ENCODE assay signal across 27 mouse cellular contexts in the genomic region with DNA sequence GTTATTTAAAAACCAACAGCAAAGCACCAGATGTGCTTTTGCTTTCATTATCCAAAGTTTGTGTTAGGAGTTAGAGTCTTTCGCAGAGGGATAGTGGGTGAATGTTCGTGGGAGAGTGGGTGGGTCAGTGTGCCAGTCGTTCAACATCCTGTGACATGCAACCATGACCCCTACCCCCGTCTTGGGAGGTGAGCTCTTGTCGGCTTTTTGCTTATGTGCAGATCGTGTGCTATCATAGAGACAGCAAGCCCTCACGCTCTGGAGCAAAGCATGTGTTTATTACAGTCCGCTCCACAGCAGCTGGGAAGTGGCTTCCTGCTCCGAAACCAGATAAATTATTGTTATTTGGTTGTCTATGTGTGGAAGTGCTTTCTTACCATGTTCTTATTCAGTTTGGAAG. TPM values are rescaled to one million over a fixed set of nuclear protein-coding genes. Genes with fewer than 3 reads are reported as not detected.
A peak's percentile ranks its signal among the peaks of the same experiment; 100 is the strongest.
DNase-seq lines count a peak whose midpoint lies in the region; ATAC-seq and TF ChIP-seq lines count a peak whose summit lies in the region.
"Had no signal": no experiment of that assay in that cellular context is flagged by ENCODE, and none has a peak within 500 bp of the region (broad histone marks: within the 10 kb centered on the region; RNA-seq: fewer than 3 reads in every experiment).

No protein-coding gene starts in this region.

- no peak overlapping the region for H3K9ac ChIP-seq in heart, embryonic 11.5 days (ENCODE audit: low read depth, low read length)
- H3K9ac ChIP-seq: forebrain, embryonic 13.5 days; limb, embryonic 13.5 days; liver, embryonic 12.5 days; midbrain, embryonic 13.5 days had no signal

- no peaks in the 10 kb centered on the region for H3K9me3 ChIP-seq in heart, embryonic 11.5 days (replicated peaks; ENCODE audit: control insufficient read depth, low read length)
- H3K9me3 ChIP-seq: forebrain, embryonic 13.5 days; hindbrain, embryonic 10.5 days; liver, embryonic 12.5 days; midbrain, embryonic 13.5 days had no signal

- TF ChIP-seq POLR2A in small intestine, adult 2 months (IDR thresholded peaks at IDR 0.05; ENCODE audit: low read depth, low read length): no peak

- 78% methylated on average over 9 of the region's 9 CpGs for WGBS in heart, embryonic 11.5 days (ENCODE audit: insufficient replicate concordance)
- WGBS in small intestine, adult 2 months: 66% methylated on average over 9 of the region's 9 CpGs

- TF ChIP-seq CTCF in small intestine, adult 2 months (IDR thresholded peaks at IDR 0.05; ENCODE audit: extremely low read depth, insufficient read length, insufficient replicate concordance, low read depth, low read length): no peak

- no peaks in the 10 kb centered on the region for H3K4me1 ChIP-seq in heart, embryonic 11.5 days (ENCODE audit: control insufficient read depth, insufficient read depth, low read length)
- H3K4me1 ChIP-seq in small intestine, adult 2 months (ENCODE audit: control insufficient read depth, insufficient read depth, insufficient read length, low read length): no peaks in the 10 kb centered on the region
- H3K4me1 ChIP-seq: forebrain, embryonic 13.5 days; hindbrain, embryonic 10.5 days; limb, embryonic 13.5 days; liver, embryonic 12.5 days; megakaryocyte, embryonic 14.5 days; midbrain, embryonic 13.5 days had no signal

- no peak overlapping the region for H3K4me2 ChIP-seq in heart, embryonic 11.5 days
- H3K4me2 ChIP-seq: forebrain, embryonic 13.5 days; limb, embryonic 13.5 days; liver, embryonic 12.5 days; midbrain, embryonic 13.5 days had no signal

- peak; percentile 55 for DNase-seq in heart, adult 11 months
- DNase-seq in kidney, postnatal 14 days: peak; percentile 3
- DNase-seq in kidney, adult 18-20 months: no peak
- peak; percentile 14 for DNase-seq in adipocyte (ENCODE audit: low spot score)
- DNase-seq in adrenal gland, adult 2 months: no peak
- DNase-seq in spleen, postnatal 10 days (ENCODE audit: low spot score in 2 of 2): no peak
- DNase-seq: adrenal gland, postnatal 14 days; cerebellum, adult 8-10 months; cerebellum, postnatal 36 days; embryo, embryonic 11 days; gastrocnemius, adult 2 months; heart, postnatal 10 days; lung, postnatal 14 days; right cerebral cortex, postnatal 14 days had no signal

- H3K27me3 ChIP-seq in heart, embryonic 11.5 days (ENCODE audit: control insufficient read depth, insufficient read depth, low read length): no peaks in the 10 kb centered on the region
- no peaks in the 10 kb centered on the region for H3K27me3 ChIP-seq in small intestine, adult 2 months (ENCODE audit: control insufficient read depth, insufficient read depth, low read length)
- H3K27me3 ChIP-seq: forebrain, embryonic 13.5 days; limb, embryonic 13.5 days; liver, embryonic 12.5 days; megakaryocyte, embryonic 14.5 days; midbrain, embryonic 13.5 days had no signal

- H3K36me3 ChIP-seq in heart, embryonic 11.5 days (ENCODE audit: control insufficient read depth, insufficient read depth, low read length): no peaks in the 10 kb centered on the region
- no peaks in the 10 kb centered on the region for H3K36me3 ChIP-seq in small intestine, adult 2 months (ENCODE audit: control insufficient read depth, insufficient read depth, low read length)
- H3K36me3 ChIP-seq: hindbrain, embryonic 10.5 days; limb, embryonic 13.5 days; liver, embryonic 12.5 days; midbrain, embryonic 13.5 days had no signal

- H3K4me3 ChIP-seq in heart, embryonic 11.5 days (ENCODE audit: low read depth, low read length): no peak overlapping the region
- H3K4me3 ChIP-seq in small intestine, adult 2 months (ENCODE audit: low read depth, low read length): peak overlapping the region; percentile 22
- H3K4me3 ChIP-seq: forebrain, embryonic 13.5 days; gastrocnemius, adult 2 months; hindbrain, embryonic 10.5 days; limb, embryonic 13.5 days; liver, embryonic 12.5 days; megakaryocyte, embryonic 14.5 days; midbrain, embryonic 13.5 days had no signal

- no peak overlapping the region for H3K27ac ChIP-seq in heart, embryonic 11.5 days (ENCODE audit: low read depth, low read length)
- H3K27ac ChIP-seq in small intestine, adult 2 months (ENCODE audit: insufficient read depth, low read depth, low read length): no peak overlapping the region
- H3K27ac ChIP-seq: forebrain, embryonic 13.5 days; gastrocnemius, adult 2 months; hindbrain, embryonic 10.5 days; limb, embryonic 13.5 days; liver, embryonic 12.5 days; midbrain, embryonic 13.5 days had no signal

- no peak for ATAC-seq in heart, embryonic 11.5 days (replicated peaks; ENCODE audit: insufficient number of reproducible peaks, low FRiP score, low TSS enrichment)
- ATAC-seq: activated CD4-positive, CD25-positive, alpha-beta regulatory T cell, adult 4 months; forebrain, embryonic 13.5 days; hindbrain, embryonic 16.5 days; liver, embryonic 12.5 days; midbrain, embryonic 13.5 days had no signal

RNA-seq across cellular contexts. Expression of a gene that starts 37.6 kb away (rescaled TPM):
- 23.0 and 29.0 TPM in 2 replicates for polyA plus RNA-seq in heart, embryonic 11.5 days (2014; fragmentation: Nextera tagmentation; extraction: Ambion mirVana)
- 0.04 TPM in 1 of 2 replicates, not detected in the other for polyA plus RNA-seq in small intestine, adult 2 months (2012; rRNA removed)
- 10 to 100 TPM; 20.0 to 39.5 TPM for total RNA-seq in adrenal gland, adult 2 months (2021)
- 0.99 and 1.9 TPM in 2 replicates for polyA plus RNA-seq in adrenal gland, adult 2 months (2012; rRNA removed)
- total RNA-seq: monocyte, adult 5-6 weeks; neutrophil, adult 5-6 weeks had no signal
- polyA plus RNA-seq: activated CD4-positive, CD25-positive, alpha-beta regulatory T cell, adult 4 months; spleen, adult 2 months had no signal

Comparison
In these comparisons a context has a peak if more than half of its experiments do, and no peak if none do; other contexts are left out.
1. DNase-seq: peak in heart, adult 11 months (single experiment), kidney, postnatal 14 days (single experiment) and adipocyte (single experiment); none in kidney, adult 18-20 months (single experiment), adrenal gland, adult 2 months (single experiment) and spleen, postnatal 10 days (0 of 2).